Mouse (Mus musculus) CH12F3 (cell line): ENCODE data around the gene Prph.
"Not testable (repeated sequence)": the region's sequence is repeated elsewhere in the genome, so short reads cannot be mapped to it uniquely, and the experiment has no call there.

Experiments used
- in situ Hi-C: fragments of 300-500 bp; cut with MboI; formaldehyde crosslinking; loops from 2 replicates; pipeline ENCODE4 v1.14.3; 2020; ENCODE audit warnings: low sequenced_read_pairs

Prph gene

GRCm38 (mm10) chr15:99032726-99033250 is 22.2 kb upstream of the Prph start:
- in situ Hi-C loops, result no loop called here

DNA sequence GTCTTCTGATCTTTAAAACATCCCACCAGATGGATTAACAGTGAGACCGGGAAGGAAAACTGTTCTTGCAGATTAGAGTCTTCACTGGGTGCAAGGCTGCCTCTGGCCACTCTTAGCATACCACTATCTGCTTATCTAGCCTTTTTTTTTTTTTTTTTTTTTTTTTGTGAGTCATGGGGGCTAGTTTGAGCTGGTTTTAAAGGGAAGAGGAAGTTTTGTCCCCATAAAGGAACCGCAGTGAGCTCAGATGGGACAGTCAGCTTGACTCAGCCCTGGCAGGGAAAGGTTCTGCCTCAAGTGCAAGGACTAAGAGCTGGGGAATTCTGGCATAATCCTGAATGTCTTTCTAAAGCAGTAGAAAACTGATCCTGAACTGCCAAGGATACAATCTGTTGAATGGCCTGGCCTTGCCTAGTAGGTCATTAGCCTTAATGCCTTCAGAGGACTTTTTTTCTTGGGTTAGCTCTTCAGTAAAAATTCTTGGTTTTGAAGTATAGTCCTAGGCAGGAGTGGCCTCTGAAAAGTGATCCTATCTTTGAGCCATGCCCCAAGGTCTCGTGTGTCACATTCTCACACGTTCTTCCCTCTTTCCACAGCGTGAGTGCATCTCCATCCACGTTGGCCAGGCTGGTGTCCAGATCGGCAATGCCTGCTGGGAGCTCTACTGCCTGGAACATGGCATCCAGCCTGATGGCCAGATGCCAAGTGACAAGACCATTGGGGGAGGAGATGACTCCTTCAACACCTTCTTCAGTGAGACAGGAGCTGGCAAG is 21.3 kb upstream of the Prph start:
- in situ Hi-C loops, result no loop called here

- in situ Hi-C loops, result no loop called here
Measured at GRCm38 (mm10) chr15:99035431-99035830, 19.5 kb upstream of the Prph start.

GRCm38 (mm10) chr15:99036249-99036905 is 18.6 kb upstream of the Prph start:
- in situ Hi-C loops, result no loop called here

- in situ Hi-C loops, result no loop called here
Measured at GRCm38 (mm10) chr15:99038025-99038424, 16.9 kb upstream of the Prph start.

- in situ Hi-C loops, result no loop called here
Measured at GRCm38 (mm10) chr15:99038797-99039196, 16.2 kb upstream of the Prph start.

DNA sequence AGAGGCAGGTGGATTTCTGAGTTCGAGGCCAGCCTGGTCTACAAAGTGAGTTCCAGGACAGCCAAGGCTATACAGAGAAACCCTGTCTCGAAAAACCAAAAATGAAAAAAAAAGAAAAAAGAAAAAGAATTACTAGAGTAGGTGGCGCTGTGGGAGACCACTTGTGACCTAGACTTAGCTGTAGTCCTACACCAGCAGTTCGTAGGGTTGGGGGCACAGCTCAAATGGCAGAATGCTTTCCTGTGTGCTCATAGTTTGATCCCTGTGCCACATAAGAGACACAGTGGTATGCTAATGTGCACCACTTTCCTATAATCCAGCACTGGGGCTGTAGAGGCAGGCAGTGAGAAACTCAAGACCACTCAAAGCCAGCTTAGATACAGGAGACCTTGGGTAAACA is 15.7 kb upstream of the Prph start:
- in situ Hi-C loops, result no loop called here

DNA sequence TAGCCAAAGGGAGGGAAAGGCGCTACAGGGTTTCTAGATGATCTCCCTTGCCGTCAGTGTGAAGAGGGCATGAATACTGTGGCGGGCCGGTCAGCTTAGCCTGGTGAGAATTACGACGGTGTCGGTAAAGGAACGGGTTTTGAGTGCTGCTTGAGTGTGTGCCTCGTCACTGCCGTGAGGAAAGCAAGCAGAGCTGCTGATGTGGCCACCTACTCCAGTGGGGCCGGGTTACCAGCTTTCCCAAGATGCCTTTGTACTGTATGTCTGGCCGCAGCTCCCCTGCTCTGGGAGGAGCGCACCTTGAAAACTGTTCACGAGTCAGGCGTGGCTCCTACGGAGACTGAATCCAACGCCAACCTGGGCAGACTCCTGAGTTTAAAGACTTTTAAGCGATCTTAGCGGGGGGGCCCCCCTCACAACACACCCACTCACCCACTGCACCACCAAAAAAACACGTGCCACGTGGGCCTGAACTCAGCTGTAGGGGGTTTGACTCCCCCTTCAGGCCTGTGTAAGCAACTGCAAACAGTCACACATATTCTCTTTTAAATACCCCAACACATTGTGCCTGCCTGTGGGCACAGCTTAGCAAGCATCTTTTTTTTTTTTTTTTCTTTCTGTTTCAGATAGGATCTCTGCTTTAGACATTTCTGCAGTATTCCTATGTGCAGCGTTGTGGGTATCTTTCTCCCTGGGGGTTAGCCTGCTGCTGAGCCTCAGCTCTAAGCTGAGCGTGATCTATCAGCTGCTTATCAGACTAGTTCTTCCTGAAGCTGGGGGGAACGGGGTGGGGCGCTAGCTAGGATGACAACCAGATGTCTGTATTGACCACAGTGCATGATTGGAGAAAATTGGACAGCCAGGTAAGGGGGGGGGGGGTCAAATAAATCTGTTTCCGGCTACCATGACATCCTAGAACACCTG is 14.7 kb upstream of the Prph start:
- in situ Hi-C loops, result no loop called here

- in situ Hi-C loops, result no loop called here
Measured at GRCm38 (mm10) chr15:99040920-99041856, 13.8 kb upstream of the Prph start.

DNA sequence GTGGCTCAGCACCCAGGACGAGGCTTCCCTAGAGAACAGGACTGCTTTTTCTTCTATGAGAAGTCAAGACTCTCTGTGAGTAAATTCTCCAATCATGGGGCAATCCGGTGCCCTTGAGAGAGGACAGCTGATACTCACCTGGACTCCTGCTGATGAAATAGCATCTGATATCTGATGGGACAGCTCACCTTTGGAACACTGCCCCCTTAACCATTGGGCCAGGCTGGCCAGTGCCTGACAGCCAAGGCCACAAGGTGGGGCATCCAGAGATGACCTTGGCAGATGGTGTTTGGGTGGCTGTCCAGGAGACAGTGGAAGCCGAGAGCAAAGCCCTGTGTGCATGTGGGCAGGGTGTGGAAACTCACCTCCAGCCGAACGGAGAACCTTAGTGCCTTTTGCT is 12.6 kb upstream of the Prph start:
- in situ Hi-C loops, result no loop called here

GRCm38 (mm10) chr15:99044854-99045253 is 10.1 kb upstream of the Prph start:
- in situ Hi-C loops, result no loop called here

DNA sequence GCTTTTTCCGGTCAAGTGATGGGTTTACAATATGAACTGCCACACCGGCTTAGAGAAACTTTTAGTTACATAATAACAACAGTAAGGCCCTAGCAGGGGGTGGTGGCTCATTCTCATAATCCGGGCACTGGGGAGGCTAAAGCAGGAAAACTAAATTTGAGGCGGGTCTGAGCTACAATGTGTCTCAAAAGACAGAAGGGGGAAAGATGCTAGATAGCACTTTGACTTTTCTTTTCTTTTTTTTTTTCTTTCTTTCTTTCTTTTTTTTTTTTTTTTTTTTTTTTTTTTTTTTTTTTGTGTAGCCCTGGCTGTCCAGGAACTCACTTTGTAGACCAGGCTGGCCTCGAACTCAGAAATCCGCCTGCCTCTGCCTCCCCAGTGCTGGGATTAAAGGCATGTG is 9.2 kb upstream of the Prph start:
- in situ Hi-C loops, result not testable (repeated sequence)

- in situ Hi-C loops, result no loop called here
Measured at GRCm38 (mm10) chr15:99049473-99050253, 5.3 kb upstream of the Prph start.

- in situ Hi-C loops, result no loop called here
Measured at GRCm38 (mm10) chr15:99053373-99053772, 1.6 kb upstream of the Prph start.

GRCm38 (mm10) chr15:99055511-99055961 is 562 bp downstream of the Prph start:
- in situ Hi-C loops, result no loop called here

GRCm38 (mm10) chr15:99056332-99056731 is 1.4 kb downstream of the Prph start:
- in situ Hi-C loops, result no loop called here

- in situ Hi-C loops, result no loop called here
Measured at GRCm38 (mm10) chr15:99065557-99066165, 10.7 kb downstream of the Prph start.

DNA sequence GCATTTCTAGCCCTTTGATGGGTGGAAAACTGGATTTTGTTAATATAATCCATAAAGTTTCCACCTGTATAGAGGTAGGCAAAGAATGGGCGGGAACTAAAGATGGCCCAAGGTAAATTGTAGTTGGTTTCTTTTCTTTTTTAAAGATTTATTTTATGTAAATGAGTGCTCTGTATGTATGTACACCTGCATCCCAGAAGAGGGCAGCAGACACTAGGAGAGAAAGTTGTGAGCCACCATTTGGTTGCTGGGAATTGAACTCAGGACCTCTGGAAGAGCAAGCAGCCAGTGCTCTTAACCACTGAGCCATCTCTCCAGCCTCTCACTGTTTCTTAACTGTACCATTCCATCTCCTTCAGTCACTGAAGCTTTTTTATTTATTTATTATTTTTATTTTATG is 17.0 kb downstream of the Prph start:
- in situ Hi-C loops, result no loop called here
